Mouse (Mus musculus) CH12.LX (cell line): ENCODE data around the gene Igdcc4.

Experiments used
- EP300 ChIP-seq: IDR thresholded peaks from 2 replicates; pipeline ENCODE4 v1.6.1; 2011; ENCODE audit warnings: low read length, improper control_type of control experiment
- POLR2A ChIP-seq: IDR thresholded peaks from 2 replicates; pipeline ENCODE4 v1.6.1; 2011; ENCODE audit warnings: low read depth, mild to moderate bottlenecking, improper control_type of control experiment, low read length

- TF ChIP-seq EP300 = no peak
- no peak for TF ChIP-seq POLR2A
Measured at GRCm38 (mm10) chr9:65077536-65077935, 23.8 kb upstream of the Igdcc4 start.
